8 mouse cellular contexts compared by ENCODE assay signal in the genomic region with DNA sequence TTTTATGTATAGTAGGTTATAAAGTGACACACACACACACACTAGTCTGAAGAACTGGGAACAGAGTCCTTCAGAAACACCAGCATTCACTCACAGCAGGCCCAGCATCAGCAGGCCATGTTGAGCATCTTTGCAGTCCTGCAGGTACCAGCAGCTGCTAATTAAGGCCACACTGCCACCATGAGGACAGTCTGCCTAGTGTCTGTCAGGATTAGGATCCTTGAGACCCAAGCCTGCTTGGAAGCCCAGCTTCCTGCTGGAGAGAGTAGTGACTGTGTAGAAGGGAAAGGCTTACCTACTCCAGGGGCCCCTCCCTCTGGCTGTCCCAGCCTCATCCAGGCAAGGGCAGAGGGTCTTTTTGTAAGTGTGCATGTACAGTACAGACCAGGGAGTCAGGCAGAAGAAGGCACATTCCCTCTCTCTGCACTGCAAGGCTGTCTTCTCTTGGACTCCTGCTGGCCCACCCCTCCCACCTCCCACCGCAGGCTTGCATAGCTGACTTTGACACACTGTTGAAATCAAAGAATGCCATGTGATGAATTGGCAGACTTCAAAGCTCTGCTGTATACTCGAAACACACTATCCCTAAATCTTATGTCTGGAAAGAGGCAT. TPM values are rescaled to one million over a fixed set of nuclear protein-coding genes. Genes with fewer than 3 reads are reported as not detected.
A peak's percentile ranks its signal among the peaks of the same experiment; 100 is the strongest.
DNase-seq lines count a peak whose midpoint lies in the region; ATAC-seq and TF ChIP-seq lines count a peak whose summit lies in the region.

No protein-coding gene starts in this region.

- H3K4me3 ChIP-seq in embryonic facial prominence, embryonic 14.5 days (ENCODE audit: low read depth, low read length), result no peak overlapping the region
- no peak overlapping the region for H3K4me3 ChIP-seq in limb, embryonic 11.5 days (ENCODE audit: low read depth, low read length)
- H3K4me3 ChIP-seq in midbrain, postnatal 0 days (ENCODE audit: low read depth, low read length), result no peak overlapping the region

- H3K9me3 ChIP-seq in embryonic facial prominence, embryonic 14.5 days (ENCODE audit: control insufficient read depth, low read length), result no peaks in the 10 kb centered on the region
- no peaks in the 10 kb centered on the region for H3K9me3 ChIP-seq in limb, embryonic 11.5 days (ENCODE audit: control insufficient read depth, low read length)
- no peaks in the 10 kb centered on the region for H3K9me3 ChIP-seq in midbrain, postnatal 0 days (ENCODE audit: low read length)

- ATAC-seq in embryonic facial prominence, embryonic 14.5 days (ENCODE audit: low read depth), result peak; percentile 86
- ATAC-seq in limb, embryonic 11.5 days (ENCODE audit: insufficient number of reproducible peaks, low FRiP score, low TSS enrichment, low read depth), result peak; percentile 78
- ATAC-seq in midbrain, postnatal 0 days (ENCODE audit: low FRiP score), result peak; percentile 93

- H3K9ac ChIP-seq in embryonic facial prominence, embryonic 14.5 days (ENCODE audit: low read depth, low read length), result no peak overlapping the region
- no peak overlapping the region for H3K9ac ChIP-seq in limb, embryonic 11.5 days (ENCODE audit: low read length)
- no peak overlapping the region for H3K9ac ChIP-seq in midbrain, postnatal 0 days (replicated peaks; ENCODE audit: low read length, poor library complexity, severe bottlenecking)

- H3K27ac ChIP-seq in embryonic facial prominence, embryonic 14.5 days (replicated peaks; ENCODE audit: low read depth, low read length), result no peak overlapping the region
- H3K27ac ChIP-seq in limb, embryonic 11.5 days (replicated peaks; ENCODE audit: low read depth, low read length), result no peak overlapping the region
- no peak overlapping the region for H3K27ac ChIP-seq in midbrain, postnatal 0 days (ENCODE audit: low read depth, low read length)

- H3K27me3 ChIP-seq in embryonic facial prominence, embryonic 14.5 days (replicated peaks; ENCODE audit: control insufficient read depth, insufficient read depth, low read length), result no peaks in the 10 kb centered on the region
- H3K27me3 ChIP-seq in limb, embryonic 11.5 days (ENCODE audit: control insufficient read depth, insufficient read depth, low read length), result no peaks in the 10 kb centered on the region; the same call in 1 of the 2 replicates
- H3K27me3 ChIP-seq in midbrain, postnatal 0 days (ENCODE audit: insufficient read depth, low read length), result no peaks in the 10 kb centered on the region

- no peak overlapping the region for H3K4me2 ChIP-seq in embryonic facial prominence, embryonic 14.5 days (ENCODE audit: low read depth, low read length)
- H3K4me2 ChIP-seq in limb, embryonic 11.5 days (ENCODE audit: low read depth, severe bottlenecking), result no peak overlapping the region
- H3K4me2 ChIP-seq in midbrain, postnatal 0 days (ENCODE audit: low read depth, low read length, poor library complexity, severe bottlenecking), result no peak overlapping the region

- H3K36me3 ChIP-seq in embryonic facial prominence, embryonic 14.5 days (ENCODE audit: control insufficient read depth, insufficient read depth, low read length), result no peaks in the 10 kb centered on the region
- no peaks in the 10 kb centered on the region for H3K36me3 ChIP-seq in limb, embryonic 11.5 days (ENCODE audit: control insufficient read depth, insufficient read depth, low read length)
- no peaks in the 10 kb centered on the region for H3K36me3 ChIP-seq in midbrain, postnatal 0 days (ENCODE audit: insufficient read depth, low read length)

- WGBS in embryonic facial prominence, embryonic 14.5 days, result 35% methylated on average over 2 of the region's 2 CpGs
- 18% methylated on average over 2 of the region's 2 CpGs for WGBS in limb, embryonic 11.5 days
- WGBS in midbrain, postnatal 0 days, result 37% methylated on average over 2 of the region's 2 CpGs

- TF ChIP-seq CTCF in midbrain, postnatal 0 days (IDR thresholded peaks at IDR 0.05), result peak; percentile 97

- no peaks in the 10 kb centered on the region for H3K4me1 ChIP-seq in embryonic facial prominence, embryonic 14.5 days (ENCODE audit: control insufficient read depth, insufficient read depth, low read length)
- H3K4me1 ChIP-seq in limb, embryonic 11.5 days (ENCODE audit: control insufficient read depth, insufficient read depth, low read length), result no peaks in the 10 kb centered on the region
- no peaks in the 10 kb centered on the region for H3K4me1 ChIP-seq in midbrain, postnatal 0 days (ENCODE audit: insufficient read depth, low read length)

- DNase-seq in 416B (ENCODE audit: low read depth), result peak; percentile 32
- DNase-seq in adrenal gland, postnatal 25 days, result peak; percentile 75
- DNase-seq in embryonic facial prominence, embryonic 14.5 days (ENCODE audit: low spot score), result peak; percentile 90
- peak; percentile 78 for DNase-seq in heart, adult 8-10 months (ENCODE audit: low spot score)
- DNase-seq in kidney, adult 8-10 months, result peak; percentile 77 to 88
- DNase-seq in limb, embryonic 11.5 days (ENCODE audit: low spot score), result peak; percentile 74
- peak; percentile 93 for DNase-seq in midbrain, postnatal 0 days (ENCODE audit: low spot score)
- DNase-seq in telencephalon, adult 2 months (ENCODE audit: low read depth, low spot score), result peak; percentile 45

RNA-seq across cellular contexts. Expression of gene Slc36a4, which starts 27.6 kb away (rescaled TPM):
- total RNA-seq in adrenal gland, postnatal 25 days (2021), result 33.6 and 38.6 TPM in 2 replicates
- 23.1 and 26.6 TPM in 2 replicates for polyA plus RNA-seq in embryonic facial prominence, embryonic 14.5 days (2014; fragmentation: Nextera tagmentation; extraction: Ambion mirVana)
- total RNA-seq in heart, adult 8-10 months (2022), result 1 to 10 TPM; 5.9 to 7.5 (median 6.7) TPM
- polyA plus RNA-seq in limb, embryonic 11.5 days (2014; fragmentation: Nextera tagmentation; extraction: Ambion mirVana), result 22.3 and 23.2 TPM in 2 replicates
- 60.1 and 74.4 TPM in 2 replicates for total RNA-seq in midbrain, postnatal 0 days (2014; rRNA removed)
- 34.4 and 36.9 TPM in 2 replicates for polyA plus RNA-seq in midbrain, postnatal 0 days (2015; fragmentation: Nextera tagmentation; extraction: Ambion mirVana)

RNA-seq across cellular contexts. Expression of gene Deup1, which starts 54.2 kb away (rescaled TPM):
- total RNA-seq in adrenal gland, postnatal 25 days (2021), result 0.29 and 1.1 TPM in 2 replicates
- 5.8 and 14.9 TPM in 2 replicates for polyA plus RNA-seq in embryonic facial prominence, embryonic 14.5 days (2014; fragmentation: Nextera tagmentation; extraction: Ambion mirVana)
- total RNA-seq in heart, adult 8-10 months (2022), result under 1 TPM in 1 of 4 experiments, not detected in 3; 0.25 TPM
- polyA plus RNA-seq in limb, embryonic 11.5 days (2014; fragmentation: Nextera tagmentation; extraction: Ambion mirVana), result 0.21 TPM in 1 of 2 replicates, not detected in the other
- 1.3 and 2.4 TPM in 2 replicates for total RNA-seq in midbrain, postnatal 0 days (2014; rRNA removed)
- polyA plus RNA-seq in midbrain, postnatal 0 days (2015; fragmentation: Nextera tagmentation; extraction: Ambion mirVana), result 2.5 and 2.7 TPM in 2 replicates

Comparison
In these comparisons a context has a peak if more than half of its experiments do, and no peak if none do; other contexts are left out.
1. DNase-seq: peak in every context shown above with its lines; median percentile 93 in midbrain, postnatal 0 days; 90 in embryonic facial prominence, embryonic 14.5 days; 82 in kidney, adult 8-10 months; 78 in heart, adult 8-10 months; 75 in adrenal gland, postnatal 25 days; 74 in limb, embryonic 11.5 days; 45 in telencephalon, adult 2 months; 32 in 416B.